Mouse (Mus musculus) spleen, postnatal 14 days (tissue): ENCODE data around the gene Cyren.

ENCODE experiments used
- DNase-seq, 2 experiments: peaks; one replicate each; pipeline ENCODE4 v3.0.0; 2021 to 2022; ENCODE audit warnings: low spot score in 2 of 2

The Cyren gene

GRCm38 (mm10) chr6:34867301-34867994 is 10.4 kb downstream of the Cyren start:
- DNase-seq, result no peak

GRCm38 (mm10) chr6:34866786-34867185 is 11.1 kb downstream of the Cyren start:
- no peak for DNase-seq

- DNase-seq, result no peak
These were observed 11.9 kb downstream of the Cyren start for GRCm38 (mm10) chr6:34865711-34866593.

GRCm38 (mm10) chr6:34865213-34865612 is 12.6 kb downstream of the Cyren start:
- no peak for DNase-seq

- DNase-seq, result no peak
These were observed 13.9 kb downstream of the Cyren start for GRCm38 (mm10) chr6:34863786-34864514.

- peak in 1 of 2 experiments; percentile 12 for DNase-seq
These were observed 15.0 kb downstream of the Cyren start, which contains the start of gene Tmem140 for GRCm38 (mm10) chr6:34862791-34863403. Tmem140 (plus strand) TSS chr6:34863146.

- DNase-seq, result no peak
These were observed 15.5 kb downstream of the Cyren start for GRCm38 (mm10) chr6:34862381-34862780.

GRCm38 (mm10) chr6:34861546-34862053 is 16.3 kb downstream of the Cyren start:
- no peak for DNase-seq

GRCm38 (mm10) chr6:34832352-34832751 is 45.5 kb downstream of the Cyren start:
- no peak for DNase-seq

- no peak for DNase-seq
These were observed 53.5 kb downstream of the Cyren start for GRCm38 (mm10) chr6:34824406-34824805.
